11 mouse cellular contexts compared by ENCODE assay signal in genomic region chr1:186399762-186400161, GRCm38 (mm10).
DNase-seq lines count a peak whose midpoint lies in the region; ATAC-seq and TF ChIP-seq lines count a peak whose summit lies in the region.
"Had no signal": no experiment of that assay in that cellular context is flagged by ENCODE, and none has a peak within 500 bp of the region (broad histone marks: within the 10 kb centered on the region; RNA-seq: fewer than 3 reads in every experiment).

No protein-coding gene starts in this region.

- no peak overlapping the region for H3K9ac ChIP-seq in liver, embryonic 11.5 days (ENCODE audit: low read depth, low read length)
- no peak overlapping the region for H3K9ac ChIP-seq in heart, embryonic 11.5 days (ENCODE audit: low read depth, low read length)
- H3K9ac ChIP-seq: limb, embryonic 15.5 days had no signal

- H3K27me3 ChIP-seq in liver, embryonic 11.5 days (replicated peaks; ENCODE audit: control insufficient read depth, insufficient read depth, low read length), result no peaks in the 10 kb centered on the region
- H3K27me3 ChIP-seq in heart, embryonic 11.5 days (ENCODE audit: control insufficient read depth, insufficient read depth, low read length), result no peaks in the 10 kb centered on the region
- H3K27me3 ChIP-seq: limb, embryonic 15.5 days had no signal

- no peak for TF ChIP-seq POLR2A in embryonic fibroblast, embryonic 13.5 days (IDR thresholded peaks at IDR 0.05; ENCODE audit: low read depth, low read length)

- H3K27ac ChIP-seq in liver, embryonic 11.5 days (ENCODE audit: low read depth, low read length), result no peak overlapping the region
- peak overlapping the region; percentile 38; the same call in 1 of the 2 replicates for H3K27ac ChIP-seq in embryonic fibroblast, embryonic 13.5 days (ENCODE audit: insufficient read depth, low read length)
- H3K27ac ChIP-seq in heart, embryonic 11.5 days (ENCODE audit: low read depth, low read length), result no peak overlapping the region
- H3K27ac ChIP-seq: limb, embryonic 15.5 days had no signal

- intact Hi-C loops in left cerebral cortex, postnatal 10 days (cut with DNase I), result no loop called here

- no peaks in the 10 kb centered on the region for H3K36me3 ChIP-seq in liver, embryonic 11.5 days (ENCODE audit: control insufficient read depth, insufficient read depth, low read length)
- H3K36me3 ChIP-seq in heart, embryonic 11.5 days (ENCODE audit: control insufficient read depth, insufficient read depth, low read length), result no peaks in the 10 kb centered on the region
- H3K36me3 ChIP-seq: limb, embryonic 15.5 days had no signal

- TF ChIP-seq CTCF in embryonic fibroblast, embryonic 13.5 days (IDR thresholded peaks at IDR 0.05; ENCODE audit: borderline replicate concordance, insufficient read depth, low read length), result no peak

- WGBS in liver, embryonic 11.5 days, result 19% methylated on average over 8 of the region's 8 CpGs
- 12% methylated on average over 8 of the region's 8 CpGs for WGBS in heart, embryonic 11.5 days (ENCODE audit: insufficient replicate concordance)

- H3K4me1 ChIP-seq in liver, embryonic 11.5 days (replicated peaks; ENCODE audit: control insufficient read depth, insufficient read depth, low read length), result no peaks in the 10 kb centered on the region
- peaks cover 4% of the 10 kb centered on the region for H3K4me1 ChIP-seq in embryonic fibroblast, embryonic 13.5 days (ENCODE audit: control insufficient read depth, insufficient read depth, low read length)
- H3K4me1 ChIP-seq in heart, embryonic 11.5 days (ENCODE audit: control insufficient read depth, insufficient read depth, low read length), result peaks cover 9% of the 10 kb centered on the region; the same call in 1 of the 2 replicates
- H3K4me1 ChIP-seq: limb, embryonic 15.5 days had no signal

- ATAC-seq in liver, embryonic 11.5 days (replicated peaks; ENCODE audit: low FRiP score), result no peak
- ATAC-seq in heart, embryonic 11.5 days (replicated peaks; ENCODE audit: insufficient number of reproducible peaks, low FRiP score, low TSS enrichment), result peak; percentile 42; the same call in 1 of the 2 replicates
- no peak for ATAC-seq in megakaryocyte progenitor cell, adult 5-6 weeks (replicated peaks; ENCODE audit: poor library complexity)
- ATAC-seq: forebrain, embryonic 16.5 days had no signal

- H3K9me3 ChIP-seq in liver, embryonic 11.5 days (ENCODE audit: control insufficient read depth, low read length), result no peaks in the 10 kb centered on the region
- H3K9me3 ChIP-seq in heart, embryonic 11.5 days (replicated peaks; ENCODE audit: control insufficient read depth, low read length), result no peaks in the 10 kb centered on the region
- H3K9me3 ChIP-seq: limb, embryonic 15.5 days had no signal

- no peak overlapping the region for H3K4me2 ChIP-seq in liver, embryonic 11.5 days
- peak overlapping the region; percentile 14; the same call in 1 of the 2 replicates for H3K4me2 ChIP-seq in heart, embryonic 11.5 days
- H3K4me2 ChIP-seq: limb, embryonic 15.5 days had no signal

- no peak overlapping the region for H3K4me3 ChIP-seq in liver, embryonic 11.5 days (ENCODE audit: low read depth, low read length)
- H3K4me3 ChIP-seq in embryonic fibroblast, embryonic 13.5 days (ENCODE audit: insufficient read depth, low read length), result no peak overlapping the region
- no peak overlapping the region for H3K4me3 ChIP-seq in heart, embryonic 11.5 days (ENCODE audit: low read depth, low read length)
- H3K4me3 ChIP-seq: limb, embryonic 15.5 days had no signal

- peak; percentile 23 for DNase-seq in liver
- DNase-seq in liver, embryonic 11.5 days (ENCODE audit: low spot score), result no peak
- peak; percentile 53 for DNase-seq in lung, postnatal 10 days
- no peak for DNase-seq in cerebellum, postnatal 4 days (ENCODE audit: low spot score in 2 of 2)
- DNase-seq in left cerebral cortex, postnatal 10 days (ENCODE audit: extremely low spot score in 1 of 2, low spot score in 2 of 2), result no peak
- DNase-seq: cerebellum, adult 18-20 months had no signal

Comparison
In these comparisons a context has a peak if more than half of its experiments do, and no peak if none do; other contexts are left out.
1. DNase-seq: peak in liver (single experiment) and lung, postnatal 10 days (single experiment); none in liver, embryonic 11.5 days (single experiment), cerebellum, postnatal 4 days (0 of 2) and left cerebral cortex, postnatal 10 days (0 of 2).